Mouse (Mus musculus): Measurements from ENCODE around the gene Lrch3.

DNA sequence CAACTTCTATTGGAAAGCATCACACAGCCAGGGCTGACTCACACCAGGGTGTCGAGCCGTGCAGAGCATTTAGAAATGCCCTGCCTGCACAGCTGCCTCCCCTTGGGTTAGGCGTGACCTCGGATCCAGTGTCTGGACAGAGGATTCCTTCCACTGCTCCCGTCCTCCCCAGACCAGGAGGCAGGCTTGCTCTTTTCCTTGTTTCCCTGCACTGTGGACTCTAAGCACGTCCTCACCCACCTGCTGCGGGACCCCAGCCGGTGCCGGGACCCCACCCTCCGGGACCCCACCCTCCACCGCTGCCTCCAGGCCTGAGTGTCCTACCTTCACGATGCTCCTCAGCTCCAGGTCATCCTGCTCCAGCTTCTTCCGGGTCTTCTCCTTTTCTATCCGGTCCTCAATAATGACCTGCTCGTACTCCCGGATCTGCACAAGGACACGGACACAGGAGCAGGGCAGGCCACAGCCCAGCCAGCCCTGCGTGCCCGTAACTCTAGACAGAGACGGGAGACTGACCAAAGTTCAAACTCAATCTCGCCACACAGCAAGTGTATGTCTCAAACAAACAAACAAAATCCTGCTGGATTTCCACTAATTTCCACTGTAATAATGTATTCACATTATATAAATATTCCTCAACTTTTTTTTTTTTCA, 105.3 kb downstream of the Lrch3 start:
- TF ChIP-seq POLR2A (IDR thresholded peaks at IDR 0.05; ENCODE audit: borderline replicate concordance, extremely low read depth, insufficient read depth, insufficient read length, poor library complexity, severe bottlenecking): no peak
- no peak for TF ChIP-seq CTCF (IDR thresholded peaks at IDR 0.05; ENCODE audit: borderline replicate concordance, extremely low read depth, insufficient read depth, insufficient read length)
